Mouse (Mus musculus): ENCODE measurements around the gene Polq. TPM values are rescaled to one million over a fixed set of nuclear protein-coding genes. Genes with fewer than 3 reads are reported as not detected.

The Polq gene
- polyA plus RNA-seq, 1 experiment = 0.73 TPM

DNA sequence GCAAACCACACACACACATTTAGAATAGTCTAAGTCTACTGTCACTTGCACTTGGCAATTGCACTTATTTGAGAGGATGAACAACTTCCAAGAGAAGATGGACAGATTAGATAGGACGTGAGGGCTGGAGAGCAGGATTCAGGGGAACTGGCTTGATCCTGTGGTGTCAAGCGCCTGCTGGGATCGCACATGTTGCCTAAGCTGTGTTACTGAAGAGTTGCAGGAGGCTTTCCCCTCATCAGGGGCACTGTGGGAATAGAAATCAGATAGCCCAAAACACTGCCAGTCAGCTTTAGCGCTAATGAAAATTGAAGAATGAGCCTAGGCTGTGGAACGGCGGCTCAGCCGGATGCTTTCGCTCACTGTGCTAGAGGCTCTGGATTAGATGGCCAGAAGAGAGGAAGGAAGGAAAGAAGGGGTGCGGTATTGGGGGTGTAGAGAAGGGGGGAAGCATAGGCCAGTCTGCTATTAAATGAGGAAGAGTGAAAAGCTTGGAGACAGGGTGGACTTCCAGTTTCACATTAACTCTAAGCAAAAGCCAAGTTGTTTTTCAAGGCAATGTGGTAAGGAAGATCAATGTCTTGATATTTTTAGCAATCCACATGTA lies 12.1 kb upstream of the Polq start:
- Histone ChIP-seq H3ac (ENCODE audit: control insufficient read depth, insufficient read length) (no peak overlapping the region), H3K79me2 (ENCODE audit: control insufficient read depth, insufficient read depth) (no peaks in the 10 kb centered on the region), H3K27me3 (ENCODE audit: control insufficient read depth, insufficient read depth, insufficient read length) (peaks cover 12% of the 10 kb centered on the region), H3K4me2 (ENCODE audit: low read depth) (no peak overlapping the region), H3K36me3 (ENCODE audit: control insufficient read depth, insufficient read depth) (no peaks in the 10 kb centered on the region), H3K4me3 (no peak overlapping the region)
- TF ChIP-seq CEBPB (IDR thresholded peaks at IDR 0.05; ENCODE audit: insufficient read depth, poor library complexity, severe bottlenecking) (no peak), TCF12 (IDR thresholded peaks at IDR 0.05; ENCODE audit: insufficient read depth, poor library complexity, severe bottlenecking) (no peak), SRF (IDR thresholded peaks at IDR 0.05; ENCODE audit: control insufficient read depth, insufficient read length, low read depth) (no peak), MYOG (IDR thresholded peaks at IDR 0.05; ENCODE audit: control insufficient read depth in 1 of 3, insufficient read depth in 1 of 3, insufficient read length in 2 of 3, low read depth in 2 of 3) (no peak), POLR2AphosphoS2 (IDR thresholded peaks at IDR 0.05; ENCODE audit: insufficient read length, low read depth) (no peak)

DNA sequence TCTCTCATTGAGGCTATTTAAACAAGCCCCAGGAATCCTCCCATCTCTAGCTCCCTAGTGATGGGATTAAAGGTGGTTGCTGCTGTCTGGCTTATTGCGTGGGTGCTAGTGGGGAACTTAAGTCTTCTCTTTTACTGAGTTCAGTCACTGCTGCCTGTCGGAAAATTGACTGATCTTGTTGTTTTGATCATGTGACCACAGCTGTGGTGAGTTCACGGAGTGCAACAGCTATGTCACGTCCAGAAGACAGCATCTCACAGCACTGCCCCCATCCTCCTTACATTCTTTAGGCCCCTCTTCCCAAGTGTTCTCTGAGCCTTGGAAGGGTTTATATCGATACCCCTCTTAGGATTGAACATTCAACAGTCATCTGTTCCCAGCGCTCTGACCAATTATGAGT lies 2.3 kb upstream of the Polq start:
- peaks cover 7% of the 10 kb centered on the region for H3K27me3 ChIP-seq (ENCODE audit: control insufficient read depth, insufficient read depth, insufficient read length)
- H3ac ChIP-seq (ENCODE audit: control insufficient read depth, insufficient read length) = no peak overlapping the region
- H3K79me2 ChIP-seq (ENCODE audit: control insufficient read depth, insufficient read depth) = no peaks in the 10 kb centered on the region
- H3K4me2 ChIP-seq (ENCODE audit: low read depth) = no peak overlapping the region
- TF ChIP-seq SRF (IDR thresholded peaks at IDR 0.05; ENCODE audit: control insufficient read depth, insufficient read length, low read depth) (no peak), MYOG (IDR thresholded peaks at IDR 0.05; ENCODE audit: control insufficient read depth in 1 of 3, insufficient read depth in 1 of 3, insufficient read length in 2 of 3, low read depth in 2 of 3) (no peak), CEBPB (IDR thresholded peaks at IDR 0.05; ENCODE audit: insufficient read depth, poor library complexity, severe bottlenecking) (no peak), TCF3 (IDR thresholded peaks at IDR 0.05; ENCODE audit: insufficient read length, low read depth) (no peak), TCF12 (IDR thresholded peaks at IDR 0.05; ENCODE audit: insufficient read depth, poor library complexity, severe bottlenecking) (no peak), MYOD1 (IDR thresholded peaks at IDR 0.05; ENCODE audit: control insufficient read depth in 1 of 3, insufficient read length in 2 of 3, low read depth in 2 of 3) (no peak), USF1 (IDR thresholded peaks at IDR 0.05; ENCODE audit: low read depth) (no peak), REST (IDR thresholded peaks at IDR 0.05; ENCODE audit: insufficient read depth, insufficient read length) (no peak), E2F4 (IDR thresholded peaks at IDR 0.05; ENCODE audit: insufficient read depth) (no peak)
- no peak overlapping the region for H3K4me3 ChIP-seq
- no peaks in the 10 kb centered on the region for H3K36me3 ChIP-seq (ENCODE audit: control insufficient read depth, insufficient read depth)

DNA sequence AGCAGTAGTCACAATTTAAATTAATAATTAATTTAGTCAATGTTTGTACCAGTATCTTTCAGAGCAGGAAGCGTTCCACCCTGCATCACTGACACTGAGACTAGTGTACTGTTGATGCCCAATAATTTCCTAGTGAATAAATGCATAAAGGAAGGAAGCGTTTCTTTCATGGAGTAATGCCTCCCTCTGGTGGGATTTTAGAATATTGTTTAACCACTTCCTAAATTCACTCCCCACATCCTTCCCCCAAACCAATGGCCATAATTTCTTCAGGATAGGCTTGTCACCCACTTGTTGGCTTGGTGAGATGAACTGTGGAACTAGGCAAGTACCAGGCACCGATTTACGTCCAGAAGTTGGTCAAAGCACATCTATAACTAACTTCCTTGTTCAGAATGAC lies 1.2 kb upstream of the Polq start:
- no peaks in the 10 kb centered on the region for H3K79me2 ChIP-seq (ENCODE audit: control insufficient read depth, insufficient read depth)
- H3K4me3 ChIP-seq = peak overlapping the region; percentile 59
- no peaks in the 10 kb centered on the region for H3K36me3 ChIP-seq (ENCODE audit: control insufficient read depth, insufficient read depth)
- no peaks in the 10 kb centered on the region for H3K27me3 ChIP-seq (ENCODE audit: control insufficient read depth, insufficient read depth, insufficient read length)
- H3ac ChIP-seq (ENCODE audit: control insufficient read depth, insufficient read length) = no peak overlapping the region
- TF ChIP-seq MYOD1 (IDR thresholded peaks at IDR 0.05; ENCODE audit: control insufficient read depth in 1 of 3, insufficient read length in 2 of 3, low read depth in 2 of 3) = no peak
- no peak for TF ChIP-seq USF1 (IDR thresholded peaks at IDR 0.05; ENCODE audit: low read depth)
- TF ChIP-seq E2F4 (IDR thresholded peaks at IDR 0.05; ENCODE audit: insufficient read depth) = no peak
- no peak for TF ChIP-seq MAX (IDR thresholded peaks at IDR 0.05; ENCODE audit: low read depth)
- TF ChIP-seq SRF (IDR thresholded peaks at IDR 0.05; ENCODE audit: control insufficient read depth, insufficient read length, low read depth) = no peak
- peak overlapping the region; percentile 97 for H3K4me2 ChIP-seq (ENCODE audit: low read depth)

DNA sequence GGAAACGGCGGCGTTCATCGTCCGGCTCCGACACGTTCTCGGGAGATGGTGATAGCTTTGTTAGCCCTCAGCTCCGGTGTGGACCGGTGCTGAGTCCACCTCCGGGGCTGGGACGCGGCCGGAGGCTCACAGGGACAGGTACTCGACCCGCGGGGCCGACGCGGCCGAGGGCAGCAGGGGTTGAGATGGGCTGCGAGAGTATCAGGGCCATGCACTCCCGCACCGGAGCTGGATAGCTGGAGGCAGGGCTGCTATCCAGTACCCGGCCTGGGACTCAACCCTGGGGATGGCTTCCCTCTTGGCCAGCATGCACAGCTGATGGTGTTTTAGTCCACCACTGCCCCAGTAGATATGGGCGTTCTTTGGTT lies 320 bp downstream of the Polq start:
- no peaks in the 10 kb centered on the region for H3K36me3 ChIP-seq (ENCODE audit: control insufficient read depth, insufficient read depth)

DNA sequence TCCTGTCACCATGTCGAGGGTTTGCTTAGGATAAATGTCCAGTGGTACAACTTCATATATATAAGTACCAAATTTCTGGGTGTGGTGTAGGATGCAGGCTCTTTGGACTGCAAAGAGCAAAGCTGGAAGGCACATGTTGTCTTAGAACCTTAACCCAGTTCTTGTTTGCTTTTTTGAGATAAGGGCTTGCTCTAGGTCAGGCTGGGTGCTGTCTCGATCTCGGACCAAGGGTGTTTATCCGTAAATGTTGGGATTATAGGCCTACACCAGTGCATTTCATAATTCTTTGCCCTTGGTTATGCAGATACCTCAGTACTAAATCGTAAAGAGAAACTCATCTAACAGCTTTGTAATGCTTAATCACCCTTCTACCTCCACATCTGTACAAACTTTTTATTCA lies 750 bp downstream of the Polq start:
- peak overlapping the region; percentile 73 for H3K4me2 ChIP-seq (ENCODE audit: low read depth)
- peak overlapping the region; percentile 8 for H3ac ChIP-seq (ENCODE audit: control insufficient read depth, insufficient read length)
- TF ChIP-seq MAX (IDR thresholded peaks at IDR 0.05; ENCODE audit: low read depth) (no peak), MYOG (IDR thresholded peaks at IDR 0.05; ENCODE audit: control insufficient read depth in 1 of 3, insufficient read depth in 1 of 3, insufficient read length in 2 of 3, low read depth in 2 of 3) (no peak), MYOD1 (IDR thresholded peaks at IDR 0.05; ENCODE audit: control insufficient read depth in 1 of 3, insufficient read length in 2 of 3, low read depth in 2 of 3) (no peak), USF1 (IDR thresholded peaks at IDR 0.05; ENCODE audit: low read depth) (no peak), E2F4 (IDR thresholded peaks at IDR 0.05; ENCODE audit: insufficient read depth) (no peak), REST (IDR thresholded peaks at IDR 0.05; ENCODE audit: insufficient read depth, insufficient read length) (no peak), CEBPB (IDR thresholded peaks at IDR 0.05; ENCODE audit: insufficient read depth, poor library complexity, severe bottlenecking) (no peak), TCF12 (IDR thresholded peaks at IDR 0.05; ENCODE audit: insufficient read depth, poor library complexity, severe bottlenecking) (no peak), POLR2AphosphoS2 (IDR thresholded peaks at IDR 0.05; ENCODE audit: insufficient read length, low read depth) (no peak)
- peak overlapping the region; percentile 59 for H3K4me3 ChIP-seq
- H3K27me3 ChIP-seq (ENCODE audit: control insufficient read depth, insufficient read depth, insufficient read length) = no peaks in the 10 kb centered on the region
- no peaks in the 10 kb centered on the region for H3K36me3 ChIP-seq (ENCODE audit: control insufficient read depth, insufficient read depth)
- H3K79me2 ChIP-seq (ENCODE audit: control insufficient read depth, insufficient read depth) = no peaks in the 10 kb centered on the region

More for the DNA sequence above, 320 bp downstream of the Polq start:
- TF ChIP-seq MYOG (IDR thresholded peaks at IDR 0.05; ENCODE audit: control insufficient read depth in 1 of 3, insufficient read depth in 1 of 3, insufficient read length in 2 of 3, low read depth in 2 of 3) (peak in 1 of 3 experiments; percentile 8), REST (IDR thresholded peaks at IDR 0.05; ENCODE audit: insufficient read depth, insufficient read length) (no peak), SRF (IDR thresholded peaks at IDR 0.05; ENCODE audit: control insufficient read depth, insufficient read length, low read depth) (no peak), TCF3 (IDR thresholded peaks at IDR 0.05; ENCODE audit: insufficient read length, low read depth) (no peak), TCF12 (IDR thresholded peaks at IDR 0.05; ENCODE audit: insufficient read depth, poor library complexity, severe bottlenecking) (no peak), CEBPB (IDR thresholded peaks at IDR 0.05; ENCODE audit: insufficient read depth, poor library complexity, severe bottlenecking) (no peak), POLR2A (IDR thresholded peaks at IDR 0.05; ENCODE audit: insufficient read length, low read depth) (no peak), MYOD1 (IDR thresholded peaks at IDR 0.05; ENCODE audit: control insufficient read depth in 1 of 3, insufficient read length in 2 of 3, low read depth in 2 of 3) (no peak)
- Histone ChIP-seq H3ac (ENCODE audit: control insufficient read depth, insufficient read length) (peak overlapping the region; percentile 8), H3K27me3 (ENCODE audit: control insufficient read depth, insufficient read depth, insufficient read length) (no peaks in the 10 kb centered on the region), H3K4me2 (ENCODE audit: low read depth) (peak overlapping the region; percentile 73), H3K79me2 (ENCODE audit: control insufficient read depth, insufficient read depth) (no peaks in the 10 kb centered on the region), H3K4me3 (peak overlapping the region; percentile 59)
